Comparison of ENCODE assay signal across 14 mouse cellular contexts in the genomic region with DNA sequence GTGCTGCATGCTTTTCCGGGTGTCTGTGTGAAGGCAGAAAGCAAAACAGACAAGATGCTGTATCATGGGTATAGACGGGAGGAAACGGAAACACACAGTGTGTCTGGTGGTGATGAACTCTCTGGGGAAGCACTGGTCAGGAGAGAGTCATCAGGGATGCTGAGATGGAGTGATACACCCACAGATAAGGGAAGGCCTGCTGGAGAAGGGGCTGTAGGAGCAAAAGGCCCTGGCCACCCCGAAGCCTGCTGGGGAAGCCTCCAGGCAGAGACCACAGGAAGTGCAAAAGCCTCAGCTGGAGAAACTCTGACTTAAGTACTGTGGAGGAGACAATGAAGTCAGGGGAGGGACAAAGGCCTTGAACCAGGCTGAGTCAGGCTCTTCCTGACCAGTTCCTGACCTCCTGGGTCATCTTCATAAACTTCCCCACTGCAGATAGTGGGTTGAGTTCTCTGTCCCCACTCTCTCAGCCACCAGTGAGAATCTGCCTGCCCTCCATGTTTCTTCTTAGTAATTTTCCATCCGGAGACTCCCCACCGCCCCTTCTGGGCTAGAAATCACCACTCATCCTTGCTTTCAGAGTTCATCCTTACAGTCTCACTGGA.
"Had no signal": no experiment of that assay in that cellular context is flagged by ENCODE, and none has a peak within 500 bp of the region (broad histone marks: within the 10 kb centered on the region; RNA-seq: fewer than 3 reads in every experiment).

No protein-coding gene starts in this region.

- DNase-seq: kidney, adult 8-10 months; lung, adult 2 months; lung, postnatal 36 days; right cerebral cortex, adult 18-20 months; right cerebral cortex, postnatal 25 days; thymus, postnatal 4 days had no signal

- H3K9ac ChIP-seq: liver, embryonic 15.5 days; midbrain, embryonic 12.5 days; neural tube, embryonic 15.5 days had no signal

- H3K27ac ChIP-seq: kidney, postnatal 0 days; left cerebral cortex, adult 2 months; limb, embryonic 10.5 days; liver, embryonic 15.5 days; midbrain, embryonic 12.5 days; neural tube, embryonic 15.5 days; stomach, postnatal 0 days had no signal

- H3K4me1 ChIP-seq: limb, embryonic 10.5 days; liver, embryonic 15.5 days; midbrain, embryonic 12.5 days; neural tube, embryonic 15.5 days had no signal

- H3K36me3 ChIP-seq: limb, embryonic 10.5 days; liver, embryonic 15.5 days; midbrain, embryonic 12.5 days; neural tube, embryonic 15.5 days had no signal

- H3K9me3 ChIP-seq: limb, embryonic 10.5 days; liver, embryonic 15.5 days; midbrain, embryonic 12.5 days; neural tube, embryonic 15.5 days had no signal

- ATAC-seq: lung, postnatal 0 days had no signal

- H3K27me3 ChIP-seq: liver, embryonic 15.5 days; midbrain, embryonic 12.5 days; neural tube, embryonic 15.5 days had no signal

- H3K4me3 ChIP-seq: left cerebral cortex, adult 2 months; limb, embryonic 10.5 days; liver, embryonic 15.5 days; midbrain, embryonic 12.5 days; neural tube, embryonic 15.5 days had no signal
